Mouse (Mus musculus): ENCODE data around the gene Mettl7a3. TPM values are rescaled to one million over a fixed set of nuclear protein-coding genes. Genes with fewer than 3 reads are reported as not detected.
A peak's percentile ranks its signal among the peaks of the same experiment; 100 is the strongest.
"Not testable (repeated sequence)": the region's sequence is repeated elsewhere in the genome, so short reads cannot be mapped to it uniquely, and the experiment has no call there.

The Mettl7a3 gene
- total and polyA plus RNA-seq, 2 experiments from 2014 or later: not detected

DNA sequence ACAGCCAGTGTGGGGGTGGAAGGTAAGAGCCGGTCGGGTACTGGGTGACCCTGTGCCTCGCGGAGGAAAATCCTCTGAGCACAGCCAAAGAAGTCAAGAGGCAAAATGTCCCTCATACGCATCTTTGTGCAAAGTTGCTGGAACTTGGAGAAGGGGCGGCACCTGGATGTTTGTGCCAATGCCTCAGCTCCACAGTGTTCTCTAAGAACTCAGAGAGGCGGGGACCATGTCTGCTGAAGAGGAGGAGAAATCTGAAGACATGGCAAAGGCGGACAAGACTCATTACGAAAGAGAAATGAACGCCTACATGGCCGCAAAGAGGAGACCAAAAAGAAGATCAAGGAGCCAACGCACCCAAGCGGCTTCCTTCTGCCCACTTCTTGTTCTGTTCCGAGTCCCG lies 33.2 kb upstream of the Mettl7a3 start:
- Histone ChIP-seq H3K4me1 (ENCODE audit: insufficient read depth, low read length) (no peaks in the 10 kb centered on the region), H3K27ac (ENCODE audit: low read depth, low read length) (no peak overlapping the region), H3K36me3 (ENCODE audit: insufficient read depth, low read length) (no peaks in the 10 kb centered on the region), H3K9me3 (ENCODE audit: low read length) (no peaks in the 10 kb centered on the region), H3K9ac (replicated peaks; ENCODE audit: low read length, poor library complexity, severe bottlenecking) (no peak overlapping the region), H3K4me3 (ENCODE audit: low read depth, low read length) (no peak overlapping the region), H3K4me2 (ENCODE audit: low read depth, low read length, poor library complexity, severe bottlenecking) (no peak overlapping the region), H3K27me3 (ENCODE audit: insufficient read depth, low read length) (no peaks in the 10 kb centered on the region)
- TF ChIP-seq CTCF (IDR thresholded peaks at IDR 0.05): no peak
- no peak for ATAC-seq (ENCODE audit: low FRiP score)
- WGBS: 67% methylated on average over 15 of the region's 15 CpGs
- no peak for DNase-seq (ENCODE audit: low spot score)

DNA sequence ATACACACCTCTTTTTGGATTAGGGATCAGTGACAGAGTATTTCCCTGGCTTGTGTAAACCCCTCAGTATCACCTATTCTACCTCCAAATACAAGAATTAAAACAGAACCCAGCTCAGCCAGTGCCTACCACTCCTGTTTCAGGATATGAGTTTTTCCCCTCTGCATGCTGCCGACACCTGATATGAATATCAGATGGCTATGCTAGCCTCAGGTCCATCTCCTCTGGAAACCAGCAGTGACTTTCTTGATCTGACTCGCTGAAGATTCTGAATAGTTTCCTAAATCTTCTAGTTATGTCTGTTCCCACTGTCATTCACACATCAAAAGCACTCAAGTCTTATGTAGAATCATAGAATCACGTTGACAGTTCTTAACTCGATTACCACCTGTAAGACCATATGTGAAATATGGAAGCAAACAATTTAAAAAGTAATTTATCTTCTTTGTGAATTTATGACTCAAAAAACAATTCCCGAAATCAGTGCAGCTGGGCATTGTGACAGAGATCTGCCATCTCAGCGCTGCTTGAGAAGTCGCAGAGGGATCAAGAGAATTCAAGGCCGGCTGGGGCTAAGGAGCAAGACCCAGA lies 31.2 kb upstream of the Mettl7a3 start:
- no peak for DNase-seq (ENCODE audit: low spot score)
- peak overlapping the region; percentile 75 for H3K9ac ChIP-seq (replicated peaks; ENCODE audit: low read length, poor library complexity, severe bottlenecking)
- peak overlapping the region; percentile 48 for H3K4me3 ChIP-seq (ENCODE audit: low read depth, low read length)
- no peaks in the 10 kb centered on the region for H3K27me3 ChIP-seq (ENCODE audit: insufficient read depth, low read length)
- ATAC-seq (ENCODE audit: low FRiP score): no peak
- no peaks in the 10 kb centered on the region for H3K4me1 ChIP-seq (ENCODE audit: insufficient read depth, low read length)
- 38% methylated on average over 8 of the region's 8 CpGs for WGBS
- no peaks in the 10 kb centered on the region for H3K36me3 ChIP-seq (ENCODE audit: insufficient read depth, low read length)
- H3K9me3 ChIP-seq (ENCODE audit: low read length): no peaks in the 10 kb centered on the region
- peak overlapping the region; percentile 80 for H3K4me2 ChIP-seq (ENCODE audit: low read depth, low read length, poor library complexity, severe bottlenecking)
- 0 out of 2 replicates have a peak overlapping the region, but pooled peaks have one; percentile 85 for H3K27ac ChIP-seq (ENCODE audit: low read depth, low read length)
- no peak for TF ChIP-seq CTCF (IDR thresholded peaks at IDR 0.05)

DNA sequence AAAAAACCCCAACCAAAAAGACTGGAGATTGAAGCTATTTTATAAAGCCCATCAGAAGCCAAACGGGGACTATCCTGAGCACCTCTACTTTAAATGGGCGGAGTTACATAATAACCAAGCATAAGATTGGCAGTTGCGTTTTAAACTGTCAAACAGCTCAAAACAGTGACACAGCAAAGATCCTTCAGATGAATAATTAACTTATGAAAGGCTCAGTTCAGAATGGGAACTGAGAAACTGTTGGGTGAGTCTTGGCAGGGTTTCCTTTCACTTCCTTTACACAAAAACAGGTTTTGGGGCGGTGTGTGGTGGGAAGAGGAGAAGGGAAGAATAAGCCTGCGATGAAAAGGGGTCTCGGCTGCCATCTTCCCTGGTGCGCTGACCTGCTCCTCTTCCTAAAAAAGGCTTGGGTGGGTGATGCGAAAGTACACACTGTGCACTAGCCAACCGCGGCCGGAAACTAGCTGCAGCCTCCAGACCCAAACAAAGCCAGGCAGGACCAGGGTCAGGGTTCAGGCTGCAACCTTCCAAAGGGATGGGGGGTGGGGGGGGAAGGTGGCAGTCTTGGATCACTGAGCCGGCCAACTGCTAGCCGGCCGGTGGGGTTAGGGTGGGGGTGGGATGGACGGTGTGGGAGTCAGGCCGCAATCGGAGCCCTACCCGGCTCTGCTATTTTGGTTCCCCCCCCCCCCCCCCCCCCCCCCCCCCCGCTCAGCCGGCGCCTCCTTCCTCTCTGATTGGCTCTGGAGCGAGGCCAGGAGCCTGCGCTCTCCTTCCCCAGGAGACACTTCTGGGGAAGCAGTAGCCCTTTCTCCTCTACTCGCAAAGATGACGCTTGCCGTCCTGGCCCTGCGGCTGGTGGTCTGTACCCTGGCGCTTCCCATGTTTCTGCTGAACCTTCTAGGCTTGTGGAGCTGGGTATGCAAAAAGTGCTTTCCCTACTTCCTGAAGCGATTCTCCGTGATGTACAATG lies 30.4 kb upstream of the Mettl7a3 start, which contains the start of gene Mettl7a1:
Gene Mettl7a1, plus strand, starts transcription at position 122 of the 973 bp plus-strand sequence.
- Histone ChIP-seq H3K4me3 (ENCODE audit: low read depth, low read length) (peak within 1 kb of the TSS; percentile 48), H3K9me3 (ENCODE audit: low read length) (no peaks in the 10 kb centered on the region), H3K36me3 (ENCODE audit: insufficient read depth, low read length) (no peaks in the 10 kb centered on the region), H3K27me3 (ENCODE audit: insufficient read depth, low read length) (no peaks in the 10 kb centered on the region), H3K9ac (replicated peaks; ENCODE audit: low read length, poor library complexity, severe bottlenecking) (peak within 1 kb of the TSS; percentile 75), H3K27ac (ENCODE audit: low read depth, low read length) (peak within 1 kb of the TSS; percentile 85), H3K4me2 (ENCODE audit: low read depth, low read length, poor library complexity, severe bottlenecking) (peak within 1 kb of the TSS; percentile 80), H3K4me1 (ENCODE audit: insufficient read depth, low read length) (no peaks in the 10 kb centered on the region)
- DNase-seq (ENCODE audit: low spot score) (peak; percentile 91), ATAC-seq (ENCODE audit: low FRiP score) (peak; percentile 72)
- 3% methylated on average over 23 of the region's 30 CpGs for WGBS
- no peak for TF ChIP-seq CTCF (IDR thresholded peaks at IDR 0.05)

DNA sequence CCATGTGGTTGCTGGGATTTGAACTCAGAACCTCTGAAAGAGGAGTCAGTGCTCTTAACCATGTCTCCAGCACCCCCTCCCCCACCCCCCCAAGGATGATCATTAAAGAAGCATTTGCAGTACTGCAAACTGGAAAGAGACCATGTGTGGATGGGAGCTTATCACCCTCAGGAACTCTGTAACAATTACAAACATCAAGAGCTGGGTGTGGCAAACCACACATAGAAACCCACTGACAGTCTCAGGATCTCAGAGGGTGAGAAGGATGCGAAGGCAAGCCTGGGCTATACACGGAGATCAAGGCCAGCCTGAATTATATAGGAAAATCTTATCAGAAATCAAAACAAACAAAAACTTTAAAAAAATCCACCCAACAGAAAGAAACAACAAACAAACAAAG lies 28.5 kb upstream of the Mettl7a3 start:
- Histone ChIP-seq H3K27me3 (ENCODE audit: insufficient read depth, low read length) (no peaks in the 10 kb centered on the region), H3K4me2 (ENCODE audit: low read depth, low read length, poor library complexity, severe bottlenecking) (no peak overlapping the region), H3K27ac (ENCODE audit: low read depth, low read length) (no peak overlapping the region), H3K9ac (replicated peaks; ENCODE audit: low read length, poor library complexity, severe bottlenecking) (no peak overlapping the region), H3K4me3 (ENCODE audit: low read depth, low read length) (no peak overlapping the region), H3K9me3 (ENCODE audit: low read length) (no peaks in the 10 kb centered on the region), H3K4me1 (ENCODE audit: insufficient read depth, low read length) (no peaks in the 10 kb centered on the region), H3K36me3 (ENCODE audit: insufficient read depth, low read length) (no peaks in the 10 kb centered on the region)
- no peak for TF ChIP-seq CTCF (IDR thresholded peaks at IDR 0.05)
- ATAC-seq (ENCODE audit: low FRiP score): no peak
- DNase-seq (ENCODE audit: low spot score): no peak
- 90% methylated on average over 2 of the region's 2 CpGs for WGBS

DNA sequence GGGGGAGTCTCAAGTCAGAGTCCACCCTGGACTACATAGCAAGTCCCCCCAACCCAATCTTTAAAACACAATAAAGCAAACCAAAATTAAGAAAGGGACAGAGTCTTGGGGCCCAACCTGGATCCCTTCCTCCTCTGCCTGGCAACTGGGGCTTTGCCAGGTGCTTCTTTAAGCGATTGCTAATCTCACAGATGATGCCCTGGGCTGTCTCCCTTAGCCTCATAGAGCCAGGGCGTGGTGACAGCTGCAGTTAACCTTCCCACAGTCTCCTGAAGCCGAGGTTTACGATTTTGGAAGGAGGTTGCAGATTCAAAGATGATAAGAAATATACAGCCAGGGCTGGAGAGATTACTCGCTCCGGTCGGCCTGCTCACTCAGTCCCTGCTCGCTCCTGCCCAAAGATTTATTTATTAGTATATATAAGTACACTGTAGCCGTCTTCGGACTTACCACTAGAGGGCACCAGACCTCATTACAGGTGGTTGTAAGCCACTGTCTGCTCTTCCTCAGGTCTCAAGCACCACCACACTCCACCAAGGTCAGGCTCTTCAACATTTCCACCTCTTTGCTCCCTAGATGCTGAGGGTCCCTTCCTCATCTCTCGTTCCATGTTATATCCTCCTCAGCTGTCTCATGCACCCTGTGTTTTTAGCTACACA lies 27.2 kb upstream of the Mettl7a3 start:
- not testable (repeated sequence) for H3K4me2 ChIP-seq (ENCODE audit: low read depth, low read length, poor library complexity, severe bottlenecking); ATAC-seq (ENCODE audit: low FRiP score); H3K9ac ChIP-seq (replicated peaks; ENCODE audit: low read length, poor library complexity, severe bottlenecking); H3K36me3 ChIP-seq (ENCODE audit: insufficient read depth, low read length); H3K9me3 ChIP-seq (ENCODE audit: low read length); H3K27me3 ChIP-seq (ENCODE audit: insufficient read depth, low read length); H3K27ac ChIP-seq (ENCODE audit: low read depth, low read length); H3K4me1 ChIP-seq (ENCODE audit: insufficient read depth, low read length); H3K4me3 ChIP-seq (ENCODE audit: low read depth, low read length)
- peak; percentile 66 for TF ChIP-seq CTCF (IDR thresholded peaks at IDR 0.05)
- DNase-seq (ENCODE audit: low spot score): peak; percentile 65
- 38% methylated on average over 11 of the region's 11 CpGs for WGBS

All from midbrain, postnatal 0 days (tissue).